Mouse (Mus musculus) heart, postnatal 0 days (tissue): Measurements from ENCODE around the gene Iqch. TPM values are rescaled to one million over a fixed set of nuclear protein-coding genes. Genes with fewer than 3 reads are reported as not detected.

Experiments used
- ATAC-seq: fragments of 200-750 bp; cut with Nextera tagmentation; 2 replicates; pipeline ENCODE4 v1.8.0; 2017; ENCODE audit warnings: low read depth, moderate number of reproducible peaks, moderate library complexity; ENCODE audit not compliant: insufficient read depth
- DNase-seq: peaks from one replicate; pipeline ENCODE4 v3.0.0-alpha.2; 2016; ENCODE audit warnings: low spot score
- H3K27ac ChIP-seq: fragments of 300-500 bp; sonication (generic); 2 replicates; pipeline ENCODE4 v1.5.1; 2014; ENCODE audit warnings: low read depth, mild to moderate bottlenecking
- H3K27me3 ChIP-seq: fragments of 300-500 bp; sonication (generic); 2 replicates; pipeline ENCODE4 v1.6.1; 2014; ENCODE audit warnings: low read length, mixed read lengths; ENCODE audit not compliant: control insufficient read depth, insufficient read depth
- H3K36me3 ChIP-seq: fragments of 300-500 bp; sonication (generic); replicated peaks from 2 replicates; pipeline ENCODE4 v1.6.1; 2014; ENCODE audit warnings: low read length, mixed read lengths; ENCODE audit not compliant: control insufficient read depth, insufficient read depth
- H3K4me1 ChIP-seq: fragments of 300-500 bp; sonication (generic); 2 replicates; pipeline ENCODE4 v1.6.1; 2014; ENCODE audit warnings: antibody characterized with exemption; ENCODE audit not compliant: control insufficient read depth, insufficient read depth
- H3K4me2 ChIP-seq: fragments of 300-500 bp; sonication (generic); 2 replicates; pipeline ENCODE4 v1.6.1; 2014; ENCODE audit warnings: low read depth, mild to moderate bottlenecking, low read length, moderate library complexity
- H3K4me3 ChIP-seq: fragments of 300-500 bp; sonication (generic); 2 replicates; pipeline ENCODE4 v1.5.1; 2014; ENCODE audit warnings: low read depth, low read length
- H3K9ac ChIP-seq: fragments of 300-500 bp; sonication (generic); replicated peaks from 2 replicates; pipeline ENCODE4 v1.6.1; 2014; ENCODE audit warnings: low read depth, low read length, mixed read lengths
- H3K9me3 ChIP-seq: fragments of 300-500 bp; sonication (generic); replicated peaks from 2 replicates; pipeline ENCODE4 v1.6.1; 2016; ENCODE audit warnings: low read length; ENCODE audit not compliant: control insufficient read depth
- CTCF ChIP-seq: IDR thresholded peaks from 2 replicates; pipeline ENCODE4 v1.5.1; 2016; ENCODE audit warnings: antibody characterized with exemption, control low read depth, low read depth
- EP300 ChIP-seq: IDR thresholded peaks from 2 replicates; pipeline ENCODE4 v1.6.1; 2016; ENCODE audit warnings: antibody characterized with exemption, low read depth
- WGBS: fragments of 180-500 bp; shearing (Covaris S2); extraction: QIAGEN DNeasy Blood & Tissue Kit; methylation state at CpG from one replicate; pipeline ENCODE4 v1.1.7; 2014; 5-methylcytosine and 5-hydroxymethylcytosine counted together
- polyA plus RNA-seq: library from polyadenylated mRNA; unstranded; fragments of >200 nt; fragmentation: Nextera tagmentation; extraction: Ambion mirVana; gene quantifications from 2 replicates; pipeline ENCODE4 v1.2.1, GENCODE M21; 2015
- total RNA-seq: library from RNA; depleted of rRNA; stranded (reverse); fragments of >200 nt; gene quantifications from 2 replicates; pipeline ENCODE4 v1.2.3, GENCODE M21; 2014; ENCODE audit warnings: low replicate concordance

Iqch gene
- total and polyA plus RNA-seq, 2 experiments from 2014 or later = 0.03 TPM; not detected in 1

DNA sequence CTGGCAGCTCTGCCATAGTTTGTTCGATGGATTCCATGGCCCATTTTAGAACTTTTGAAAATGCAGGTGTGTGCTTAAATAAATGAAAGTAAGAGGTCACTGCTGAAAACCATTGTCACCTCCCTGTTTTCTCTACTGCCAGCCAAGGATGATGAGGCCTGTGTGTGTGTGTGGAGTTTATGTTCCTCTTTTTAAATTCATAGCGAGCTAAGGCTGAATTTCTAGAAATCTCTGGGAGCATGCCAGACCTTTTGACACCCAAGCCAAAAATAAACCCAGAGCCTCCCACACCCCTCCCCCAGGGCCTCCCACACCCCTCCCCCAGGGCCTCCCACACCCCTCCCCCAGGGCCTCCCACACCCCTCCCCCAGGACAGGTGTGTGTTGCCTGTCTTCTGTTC, 15.7 kb upstream of the Iqch start:
- Histone ChIP-seq H3K9me3 (no peaks in the 10 kb centered on the region), H3K4me1 (0 out of 2 replicates have a peak, but pooled peaks cover 7% of the 10 kb centered on the region), H3K27me3 (no peaks in the 10 kb centered on the region), H3K4me3 (no peak overlapping the region), H3K36me3 (peaks cover 52% of the 10 kb centered on the region), H3K4me2 (no peak overlapping the region), H3K27ac (no peak overlapping the region), H3K9ac (no peak overlapping the region)
- no peak for DNase-seq
- 63% methylated on average over 2 of the region's 2 CpGs for WGBS
- no peak for ATAC-seq
- TF ChIP-seq EP300 (no peak), CTCF (no peak)

DNA sequence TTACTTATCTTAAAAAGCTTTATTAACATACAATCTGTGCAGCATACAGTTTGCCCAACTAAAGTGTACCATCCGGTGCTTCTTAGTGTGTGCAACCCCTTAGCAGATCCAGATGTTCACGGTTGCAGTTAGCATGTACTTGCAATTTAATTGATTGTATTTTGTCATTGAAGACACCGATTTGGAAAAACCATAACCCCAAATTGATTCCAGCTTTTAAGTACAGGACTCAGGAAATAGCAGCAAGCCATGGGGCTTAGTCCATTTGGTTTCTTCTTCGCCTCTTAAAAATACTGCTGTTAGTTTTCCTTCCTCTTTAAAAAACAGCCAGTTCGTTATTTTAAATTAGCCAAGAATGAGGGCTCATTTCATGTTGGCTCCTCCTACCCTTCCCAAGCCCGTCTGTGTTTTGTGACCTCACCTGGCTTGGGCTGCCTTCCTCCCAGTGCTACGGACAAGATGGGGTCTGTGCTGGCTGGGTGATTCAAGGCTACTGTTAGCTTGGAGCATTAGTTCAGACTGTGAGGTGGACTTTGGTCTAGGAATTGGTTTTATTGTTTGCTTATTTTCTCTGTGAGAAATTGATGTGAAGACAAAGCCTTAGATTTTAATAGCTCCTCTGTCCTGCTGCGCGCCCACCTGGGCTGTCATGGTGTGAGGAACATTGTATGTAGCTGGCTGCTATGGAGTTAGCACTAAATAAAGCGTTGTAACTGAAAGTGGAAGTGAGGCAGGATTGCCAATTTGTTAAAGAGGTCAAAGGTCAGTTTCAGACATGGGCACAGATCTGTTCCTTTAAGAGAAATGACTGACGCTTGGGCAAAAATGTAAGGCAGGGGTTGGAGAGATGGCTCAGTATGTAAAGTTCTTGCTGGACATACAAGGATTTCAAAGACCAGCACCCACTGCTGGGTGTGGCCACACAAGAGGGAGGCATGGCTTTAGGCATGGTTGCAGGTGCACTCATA, 12.0 kb upstream of the Iqch start:
- no peak for TF ChIP-seq EP300
- TF ChIP-seq CTCF = no peak
- no peak overlapping the region for H3K4me3 ChIP-seq
- no peak overlapping the region for H3K27ac ChIP-seq
- no peak overlapping the region for H3K4me2 ChIP-seq
- peaks cover 22% of the 10 kb centered on the region for H3K36me3 ChIP-seq
- no peaks in the 10 kb centered on the region for H3K27me3 ChIP-seq
- H3K9ac ChIP-seq = no peak overlapping the region
- H3K9me3 ChIP-seq = no peaks in the 10 kb centered on the region
- DNase-seq (no peak), ATAC-seq (no peak)
- 82% methylated on average over 11 of the region's 11 CpGs for WGBS
- peaks cover 37% of the 10 kb centered on the region for H3K4me1 ChIP-seq

DNA sequence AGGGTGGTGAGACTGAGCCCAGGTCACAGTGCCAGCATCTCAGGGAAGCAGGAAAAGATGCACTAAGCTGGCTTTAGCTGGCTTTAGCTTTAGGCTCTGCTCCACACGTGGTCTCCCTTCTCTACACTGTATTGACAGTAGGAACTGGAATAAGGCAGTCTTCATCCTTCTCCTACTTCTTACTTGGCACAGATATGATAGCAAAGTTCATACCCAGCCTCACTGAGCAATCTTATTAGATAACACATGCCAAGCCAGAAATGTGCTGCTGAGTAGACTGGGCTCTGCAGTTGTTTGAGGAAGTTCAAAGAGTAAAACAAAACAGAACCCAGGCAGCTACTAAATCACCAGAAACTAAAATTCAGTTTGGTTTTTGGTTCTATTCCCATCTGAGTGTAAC, 11.3 kb upstream of the Iqch start:
- ATAC-seq = no peak
- Histone ChIP-seq H3K27me3 (no peaks in the 10 kb centered on the region), H3K36me3 (peaks cover 21% of the 10 kb centered on the region), H3K27ac (no peak overlapping the region), H3K9ac (no peak overlapping the region), H3K9me3 (no peaks in the 10 kb centered on the region), H3K4me3 (no peak overlapping the region), H3K4me2 (no peak overlapping the region), H3K4me1 (peaks cover 39% of the 10 kb centered on the region)
- WGBS = 28% methylated on average over 1 of the region's 1 CpGs
- DNase-seq = no peak
- TF ChIP-seq CTCF = no peak
- TF ChIP-seq EP300 = no peak

DNA sequence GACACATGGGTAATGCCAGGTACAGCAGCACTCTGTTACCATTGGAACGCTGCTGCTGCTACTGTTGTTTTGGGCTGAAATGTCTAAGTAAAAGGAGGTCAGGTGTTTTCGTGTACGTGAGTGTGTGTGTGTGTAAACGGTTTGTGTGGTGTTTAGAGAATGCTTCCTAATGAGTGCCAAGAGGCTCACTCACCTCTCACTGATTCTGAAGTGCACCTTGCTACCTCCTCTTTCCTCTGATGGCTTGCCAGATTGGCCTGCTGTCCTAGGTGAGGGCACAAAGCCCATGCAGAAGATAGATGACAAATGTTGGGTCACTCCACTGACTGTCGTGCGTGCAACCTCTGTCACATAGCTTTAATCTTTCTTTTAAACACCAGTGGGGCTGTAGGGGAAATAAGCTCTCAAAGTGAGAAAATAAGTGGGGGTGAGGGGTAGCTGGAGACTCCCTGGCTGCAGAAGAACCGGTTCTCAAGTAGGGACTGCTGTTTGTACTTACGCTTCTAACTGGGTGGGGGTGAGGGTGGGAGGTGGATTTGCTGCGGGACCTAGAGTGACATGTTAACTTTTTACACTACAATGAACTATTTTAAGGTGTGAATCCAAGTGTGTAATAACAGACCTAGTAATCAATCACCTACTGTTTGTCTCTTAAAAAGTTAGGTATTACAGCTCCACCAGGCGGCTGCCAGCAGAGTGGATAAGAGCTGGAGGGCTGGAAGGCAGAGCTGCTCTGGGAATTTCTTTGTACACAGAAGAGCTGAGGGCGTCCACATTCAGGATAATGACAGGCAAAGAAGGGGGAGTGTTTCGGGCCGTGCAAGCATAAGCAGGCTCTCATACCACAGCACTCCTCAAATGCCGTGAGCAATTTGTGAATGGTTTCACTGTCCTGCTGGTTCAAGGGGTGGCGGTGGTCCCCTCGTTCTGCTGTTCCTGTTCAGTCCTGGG, 10.5 kb upstream of the Iqch start:
- TF ChIP-seq EP300 (no peak), CTCF (peak; percentile 43)
- H3K4me2 ChIP-seq = no peak overlapping the region
- no peak overlapping the region for H3K4me3 ChIP-seq
- peak; percentile 55 for DNase-seq
- no peaks in the 10 kb centered on the region for H3K9me3 ChIP-seq
- H3K27me3 ChIP-seq = no peaks in the 10 kb centered on the region
- H3K27ac ChIP-seq = no peak overlapping the region
- 57% methylated on average over 16 of the region's 16 CpGs for WGBS
- H3K9ac ChIP-seq = no peak overlapping the region
- peaks cover 13% of the 10 kb centered on the region for H3K36me3 ChIP-seq
- peak; percentile 34 for ATAC-seq
- H3K4me1 ChIP-seq = peaks cover 39% of the 10 kb centered on the region

DNA sequence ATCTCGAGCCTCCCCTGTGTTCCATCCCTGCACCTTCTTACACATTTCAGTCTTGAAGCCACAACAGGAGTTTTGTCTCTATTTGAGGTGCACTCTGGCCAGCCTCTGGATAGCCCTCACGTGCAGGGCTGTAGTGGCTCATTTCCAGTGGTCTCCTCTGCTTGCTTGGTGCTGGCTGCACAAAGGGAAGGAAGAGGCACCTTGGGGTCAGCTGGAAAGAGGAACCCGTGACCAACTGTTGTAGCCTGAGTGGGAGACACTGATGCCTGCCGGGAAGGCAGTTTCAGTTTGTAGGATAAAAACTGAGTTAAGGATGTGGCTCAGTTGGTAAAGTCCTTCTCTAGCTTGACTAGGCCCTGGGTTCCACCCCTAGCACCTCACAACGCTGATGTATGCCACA, 9.7 kb upstream of the Iqch start:
- WGBS = 59% methylated on average over 5 of the region's 5 CpGs
- H3K4me2 ChIP-seq = no peak overlapping the region
- no peaks in the 10 kb centered on the region for H3K9me3 ChIP-seq
- H3K4me1 ChIP-seq = peaks cover 39% of the 10 kb centered on the region
- no peak overlapping the region for H3K27ac ChIP-seq
- DNase-seq = no peak
- TF ChIP-seq CTCF (no peak), EP300 (no peak)
- no peak overlapping the region for H3K9ac ChIP-seq
- H3K4me3 ChIP-seq = no peak overlapping the region
- H3K27me3 ChIP-seq = no peaks in the 10 kb centered on the region
- H3K36me3 ChIP-seq = peaks cover 5% of the 10 kb centered on the region
- no peak for ATAC-seq
